Mouse (Mus musculus) left cerebral cortex, postnatal 36 days (tissue): ENCODE results near the gene Spdye4b. TPM values are rescaled to one million over a fixed set of nuclear protein-coding genes. Genes with fewer than 3 reads are reported as not detected.

Experiments
- DNase-seq, 2 experiments: peaks; one replicate each; pipeline ENCODE4 v3.0.0; 2021 to 2022; ENCODE audit warnings: low spot score in 2 of 2, mixed read lengths in 1 of 2
- intact Hi-C: fragments of 180-260 bp; cut with DNase I; formaldehyde crosslinking; loops from one replicate; pipeline ENCODE4 v1.15.1; 2025
- microRNA-seq: library from miRNA; unstranded; fragments of <30 nt; microRNA quantifications from one replicate; pipeline ENCODE4 v1.2.0, GENCODE M21; 2022
- total RNA-seq, 2 experiments: library from RNA; stranded (reverse); gene quantifications; 2 replicates each; pipeline ENCODE4 v1.2.3; 2021

Gene Spdye4b
- total RNA-seq, 2 experiments from 2014 or later, result not detected

GRCm38 (mm10) chr5:143196506-143196905 lies 15.7 kb downstream of the Spdye4b start:
- DNase-seq, result no peak
- intact Hi-C loops, result no loop called here

GRCm38 (mm10) chr5:143205015-143205414 lies 24.2 kb downstream of the Spdye4b start:
- intact Hi-C loops, result no loop called here
- no peak for DNase-seq

GRCm38 (mm10) chr5:143213832-143214231 lies 33.0 kb downstream of the Spdye4b start:
- no peak for DNase-seq
- intact Hi-C loops, result no loop called here

- no peak for DNase-seq
- intact Hi-C loops, result no loop called here
Observed at GRCm38 (mm10) chr5:143220996-143221395, 40.2 kb downstream of the Spdye4b start.

- intact Hi-C loops, result no loop called here
Observed at GRCm38 (mm10) chr5:143222287-143222686, 41.5 kb downstream of the Spdye4b start.

GRCm38 (mm10) chr5:143226790-143227189 lies 46.0 kb downstream of the Spdye4b start, which contains the start of gene Spdye4a:
Gene Spdye4a (minus strand): TSS chr5:143226890.
- no peak for DNase-seq
- intact Hi-C loops, result no loop called here

More at GRCm38 (mm10) chr5:143222287-143222686, 41.5 kb downstream of the Spdye4b start:
- no peak for DNase-seq

- peak; percentile 96 to 98 for DNase-seq
- intact Hi-C loops, result loop anchor here (1.0 to 5.0 kb wide), 2 partner anchors 55 to 77 kb away; partner anchors contain the start of gene Rbak
Observed at GRCm38 (mm10) chr5:143235028-143235693, 54.3 kb downstream of the Spdye4b start, which contains the start of gene Zfp12. Gene Zfp12 (plus strand): TSS chr5:143235163.

- no peak for DNase-seq
- intact Hi-C loops, result loop anchor here (5.0 kb wide), 1 partner anchor 76 kb away; no protein-coding TSS in a partner anchor
Observed at GRCm38 (mm10) chr5:143236036-143236435, 55.2 kb downstream of the Spdye4b start.

- no peak for DNase-seq
- intact Hi-C loops, result no loop called here
Observed at GRCm38 (mm10) chr5:143244926-143245325, 64.1 kb downstream of the Spdye4b start.

GRCm38 (mm10) chr5:143252039-143252438 lies 71.2 kb downstream of the Spdye4b start:
- intact Hi-C loops, result no loop called here
- DNase-seq, result no peak

- intact Hi-C loops, result no loop called here
- DNase-seq, result no peak
Observed at GRCm38 (mm10) chr5:143252791-143253185, 72.0 kb downstream of the Spdye4b start.

- intact Hi-C loops, result no loop called here
- DNase-seq, result peak in 1 of 2 experiments; percentile 55
Observed at GRCm38 (mm10) chr5:143253186-143253880, 72.5 kb downstream of the Spdye4b start.

GRCm38 (mm10) chr5:143253881-143254486 lies 73.2 kb downstream of the Spdye4b start:
- peak; percentile 56 to 74 for DNase-seq
- intact Hi-C loops, result no loop called here

Small RNAs within 50 kb of the gene (microRNA-seq; reads per million reads assigned to microRNA genes)
- not detected for gene Gm44405

Other genes starting within 250 kb of the Spdye4b start
- gene Fscn1, start 220.7 kb upstream of the Spdye4b start, total RNA-seq, result 100 to 1,000 TPM; 310 to 396 TPM
- gene Rnf216, start 68.0 kb upstream of the Spdye4b start, total RNA-seq, result 10 to 100 TPM; 37.4 to 45.4 TPM
- gene Olfr718-ps1, start 33.4 kb upstream of the Spdye4b start, total RNA-seq, result under 1 TPM in 1 of 2 experiments, not detected in 1; 0.18 TPM
- gene Rbak, start 242 bp upstream of the Spdye4b start, total RNA-seq, result 10 to 100 TPM; 13.3 to 13.8 TPM
- not detected for gene Spdye4a, start 45.9 kb downstream of the Spdye4b start, total RNA-seq
- gene Zfp12, start 54.1 kb downstream of the Spdye4b start, total RNA-seq, result 10 to 100 TPM; 28.0 to 34.5 TPM
- gene Zfp316, start 89.0 kb downstream of the Spdye4b start, total RNA-seq, result 10 to 100 TPM; 21.3 to 26.9 TPM
- gene Zfp853, start 112.6 kb downstream of the Spdye4b start, total RNA-seq, result 1 to 10 TPM; 6.4 to 7.3 TPM
- 10 to 100 TPM; 24.8 to 27.9 TPM for gene E130309D02Rik, start 134.3 kb downstream of the Spdye4b start, total RNA-seq
- 10 to 100 TPM; 38.6 to 46.2 TPM for gene Zdhhc4, start 148.2 kb downstream of the Spdye4b start, total RNA-seq
- gene Grid2ip, start 176.3 kb downstream of the Spdye4b start, total RNA-seq, result 1 to 10 TPM; 1.5 to 2.7 TPM
- 10 to 100 TPM; 32.5 to 37.7 TPM for gene Kdelr2, start 222.8 kb downstream of the Spdye4b start, total RNA-seq